Mouse (Mus musculus) ES-Bruce4 (cell line): ENCODE results near the gene Zkscan16. TPM values are rescaled to one million over a fixed set of nuclear protein-coding genes. Genes with fewer than 3 reads are reported as not detected.

Experiments
- H3K27ac ChIP-seq: 2 replicates; pipeline ENCODE4 v1.5.1; 2012; ENCODE audit warnings: low read length, inconsistent platforms; ENCODE audit not compliant: insufficient read depth
- H3K27me3 ChIP-seq: 2 replicates; pipeline ENCODE4 v1.6.1; 2012; ENCODE audit warnings: mild to moderate bottlenecking, low read length, inconsistent platforms; ENCODE audit not compliant: control insufficient read depth, poor library complexity, insufficient read depth, severe bottlenecking
- H3K36me3 ChIP-seq: 2 replicates; pipeline ENCODE4 v1.6.1; 2012; ENCODE audit warnings: inconsistent platforms, mild to moderate bottlenecking, low read length, moderate library complexity; ENCODE audit not compliant: control insufficient read depth, poor library complexity, insufficient read depth, severe bottlenecking
- H3K4me1 ChIP-seq: one replicate; pipeline ENCODE4 v1.8.1; 2011; ENCODE audit warnings: low read length; ENCODE audit not compliant: control insufficient read depth, insufficient read depth
- H3K4me3 ChIP-seq: 2 replicates; pipeline ENCODE4 v1.5.1; 2011; ENCODE audit warnings: low read depth, mild to moderate bottlenecking, low read length
- H3K9ac ChIP-seq: 2 replicates; pipeline ENCODE4 v1.6.1; 2012; ENCODE audit warnings: low read depth, mild to moderate bottlenecking, inconsistent platforms; ENCODE audit not compliant: poor library complexity, severe bottlenecking
- H3K9me3 ChIP-seq: replicated peaks from 2 replicates; pipeline ENCODE4 v1.6.1; 2012; ENCODE audit warnings: mild to moderate bottlenecking, low read length, inconsistent platforms; ENCODE audit not compliant: control insufficient read depth, poor library complexity, insufficient read depth, severe bottlenecking
- CTCF ChIP-seq: IDR thresholded peaks from one replicate; pipeline ENCODE4 v1.8.1; 2011; ENCODE audit warnings: low read depth, low read length
- EP300 ChIP-seq: IDR thresholded peaks from 2 replicates; pipeline ENCODE4 v1.6.1; 2011; ENCODE audit warnings: low read depth, low read length; ENCODE audit not compliant: insufficient read depth
- POLR2A ChIP-seq: IDR thresholded peaks from one replicate; pipeline ENCODE4 v1.8.1; 2011; ENCODE audit warnings: low read length; ENCODE audit not compliant: insufficient read depth
- polyA plus RNA-seq: library from polyadenylated mRNA; stranded (reverse); fragments of >200 nt; gene quantifications from 2 replicates; pipeline ENCODE4 v1.2.4, GENCODE M21; 2011; ENCODE audit warnings: low read depth; ENCODE audit not compliant: missing spikeins, insufficient read depth, insufficient read length

Gene Zkscan16
- polyA plus RNA-seq, 1 experiment = 0.49 TPM

- Histone ChIP-seq H3K27ac (no peak overlapping the region), H3K9ac (no peak overlapping the region), H3K36me3 (no peaks in the 10 kb centered on the region), H3K9me3 (no peaks in the 10 kb centered on the region), H3K4me3 (no peak overlapping the region), H3K27me3 (no peaks in the 10 kb centered on the region), H3K4me1 (no peaks in the 10 kb centered on the region)
- TF ChIP-seq POLR2A = no peak
- TF ChIP-seq EP300 = no peak
- TF ChIP-seq CTCF = no peak
These were observed 19.5 kb upstream of the Zkscan16 start for GRCm38 (mm10) chr4:58923933-58924332.

DNA sequence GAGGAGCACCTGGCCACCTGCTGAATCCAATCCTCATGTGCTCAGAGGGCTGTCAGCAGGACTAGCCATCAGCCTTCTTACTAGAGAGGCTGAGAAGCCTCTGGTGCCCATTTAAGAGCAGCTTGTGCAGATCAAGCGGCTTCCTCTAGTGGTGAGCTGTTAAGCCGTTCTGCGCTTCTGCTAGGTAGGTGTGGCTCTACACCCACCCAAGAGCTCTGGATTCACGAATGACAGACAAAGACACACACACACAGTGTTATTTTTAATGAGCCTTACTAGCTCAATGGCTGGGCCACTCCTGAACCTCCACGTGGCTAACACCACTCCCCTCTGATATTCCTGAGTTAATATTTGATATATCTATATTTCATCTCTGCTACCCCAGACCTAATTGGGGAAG lies 17.8 kb upstream of the Zkscan16 start:
- no peaks in the 10 kb centered on the region for H3K36me3 ChIP-seq
- no peaks in the 10 kb centered on the region for H3K27me3 ChIP-seq
- no peak overlapping the region for H3K4me3 ChIP-seq
- no peaks in the 10 kb centered on the region for H3K9me3 ChIP-seq
- TF ChIP-seq CTCF = no peak
- H3K9ac ChIP-seq = no peak overlapping the region
- no peaks in the 10 kb centered on the region for H3K4me1 ChIP-seq
- no peak overlapping the region for H3K27ac ChIP-seq

- Histone ChIP-seq H3K9me3 (no peaks in the 10 kb centered on the region), H3K4me1 (no peaks in the 10 kb centered on the region), H3K9ac (no peak overlapping the region), H3K27me3 (no peaks in the 10 kb centered on the region), H3K27ac (no peak overlapping the region), H3K4me3 (no peak overlapping the region), H3K36me3 (no peaks in the 10 kb centered on the region)
- TF ChIP-seq CTCF (no peak), EP300 (no peak), POLR2A (no peak)
These were observed 17.3 kb upstream of the Zkscan16 start for GRCm38 (mm10) chr4:58926120-58926519.

GRCm38 (mm10) chr4:58927661-58928060 lies 15.8 kb upstream of the Zkscan16 start:
- no peak overlapping the region for H3K9ac ChIP-seq
- H3K36me3 ChIP-seq = no peaks in the 10 kb centered on the region
- H3K4me3 ChIP-seq = no peak overlapping the region
- TF ChIP-seq POLR2A = no peak
- TF ChIP-seq EP300 = no peak
- TF ChIP-seq CTCF = peak; percentile 37
- H3K27ac ChIP-seq = no peak overlapping the region
- no peaks in the 10 kb centered on the region for H3K4me1 ChIP-seq
- no peaks in the 10 kb centered on the region for H3K9me3 ChIP-seq
- H3K27me3 ChIP-seq = no peaks in the 10 kb centered on the region

DNA sequence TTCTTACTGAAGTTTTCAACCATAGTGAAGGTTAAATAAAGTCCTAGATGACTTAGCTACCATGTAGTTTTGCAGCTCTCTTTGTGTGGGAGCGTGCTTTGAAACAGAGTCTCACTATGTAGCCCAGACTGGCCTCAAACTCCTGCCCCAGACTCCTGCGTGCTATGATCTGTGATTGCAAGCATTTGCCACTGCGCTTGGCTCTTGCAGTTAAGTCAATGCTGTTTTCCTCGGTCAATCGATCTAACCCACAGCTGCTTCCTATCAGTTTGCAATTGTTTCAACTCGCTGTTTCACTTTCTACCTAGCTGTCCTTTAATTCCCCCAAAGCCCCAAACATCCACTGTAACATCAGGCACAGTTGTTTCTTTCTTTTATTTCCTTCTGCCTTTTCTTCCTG lies 10.9 kb upstream of the Zkscan16 start:
- Histone ChIP-seq H3K27me3 (no peaks in the 10 kb centered on the region), H3K27ac (no peak overlapping the region), H3K9ac (no peak overlapping the region), H3K9me3 (no peaks in the 10 kb centered on the region), H3K4me3 (no peak overlapping the region), H3K36me3 (no peaks in the 10 kb centered on the region), H3K4me1 (no peaks in the 10 kb centered on the region)
- TF ChIP-seq CTCF (no peak), POLR2A (no peak), EP300 (no peak)

GRCm38 (mm10) chr4:58934308-58934707 lies 9.1 kb upstream of the Zkscan16 start:
- Histone ChIP-seq H3K9me3 (no peaks in the 10 kb centered on the region), H3K36me3 (no peaks in the 10 kb centered on the region), H3K27ac (no peak overlapping the region), H3K4me1 (no peaks in the 10 kb centered on the region), H3K27me3 (no peaks in the 10 kb centered on the region), H3K4me3 (no peak overlapping the region), H3K9ac (no peak overlapping the region)
- no peak for TF ChIP-seq POLR2A
- TF ChIP-seq CTCF = no peak
- TF ChIP-seq EP300 = no peak
